Mouse (Mus musculus): ENCODE measurements around the gene Zgpat. TPM values are rescaled to one million over a fixed set of nuclear protein-coding genes. Genes with fewer than 3 reads are reported as not detected.
A peak's percentile ranks its signal among the peaks of the same experiment; 100 is the strongest.

Zgpat gene
- 25.7 and 39.0 TPM in 2 replicates for polyA plus RNA-seq (2014; fragmentation: Nextera tagmentation; extraction: Ambion mirVana)

- Histone ChIP-seq H3K27ac (ENCODE audit: low read depth, low read length) (peak within 1 kb of the TSS; percentile 82), H3K36me3 (ENCODE audit: control insufficient read depth, insufficient read depth, low read length) (peaks cover 40% of the 10 kb centered on the region), H3K4me1 (ENCODE audit: control insufficient read depth, insufficient read depth, low read length) (peaks cover 23% of the 10 kb centered on the region), H3K9ac (ENCODE audit: low read depth, low read length) (peak within 1 kb of the TSS; percentile 80), H3K27me3 (ENCODE audit: control insufficient read depth, insufficient read depth, low read length) (no peaks in the 10 kb centered on the region), H3K9me3 (ENCODE audit: control insufficient read depth, low read length) (no peaks in the 10 kb centered on the region), H3K4me2 (replicated peaks; ENCODE audit: low read depth, low read length) (peak within 1 kb of the TSS; percentile 82), H3K4me3 (ENCODE audit: low read length) (peak within 1 kb of the TSS; percentile 68)
- under 1% methylated on average over 63 of the region's 71 CpGs for WGBS
- peak; percentile 93 for ATAC-seq (ENCODE audit: low FRiP score, low TSS enrichment)
Measured at GRCm38 (mm10) chr2:181364860-181365596, at the start of gene Zgpat, which contains the start of gene Arfrp1. Gene Zgpat (plus strand): TSS chr2:181364928. Gene Arfrp1 (minus strand): TSS chr2:181365404.

- 6% methylated on average over 40 of the region's 40 CpGs for WGBS
- Histone ChIP-seq H3K9ac (ENCODE audit: low read depth, low read length) (peak within 1 kb of the TSS; percentile 65), H3K4me2 (replicated peaks; ENCODE audit: low read depth, low read length) (peak within 1 kb of the TSS; percentile 83), H3K4me3 (ENCODE audit: low read length) (peak within 1 kb of the TSS; percentile 72), H3K27ac (ENCODE audit: low read depth, low read length) (peak within 1 kb of the TSS; percentile 74; the same call in 1 of the 2 replicates), H3K9me3 (ENCODE audit: control insufficient read depth, low read length) (no peaks in the 10 kb centered on the region), H3K4me1 (ENCODE audit: control insufficient read depth, insufficient read depth, low read length) (peaks cover 7% of the 10 kb centered on the region; the same call in 1 of the 2 replicates), H3K27me3 (ENCODE audit: control insufficient read depth, insufficient read depth, low read length) (peaks cover 9% of the 10 kb centered on the region; the same call in 1 of the 2 replicates), H3K36me3 (ENCODE audit: control insufficient read depth, insufficient read depth, low read length) (peaks cover 22% of the 10 kb centered on the region)
- peak; percentile 94 for ATAC-seq (ENCODE audit: low FRiP score, low TSS enrichment)
Measured at GRCm38 (mm10) chr2:181319248-181320102, 45.3 kb upstream of the Zgpat start, which contains the start of gene Rtel1. Gene Rtel1 (plus strand): TSS chr2:181319739.

- Histone ChIP-seq H3K9me3 (ENCODE audit: control insufficient read depth, low read length) (no peaks in the 10 kb centered on the region), H3K36me3 (ENCODE audit: control insufficient read depth, insufficient read depth, low read length) (peaks cover 28% of the 10 kb centered on the region), H3K27ac (ENCODE audit: low read depth, low read length) (no peak overlapping the region), H3K4me1 (ENCODE audit: control insufficient read depth, insufficient read depth, low read length) (peaks cover 7% of the 10 kb centered on the region; the same call in 1 of the 2 replicates), H3K9ac (ENCODE audit: low read depth, low read length) (peak overlapping the region; percentile 65), H3K4me2 (replicated peaks; ENCODE audit: low read depth, low read length) (peak overlapping the region; percentile 83), H3K27me3 (ENCODE audit: control insufficient read depth, insufficient read depth, low read length) (peaks cover 3% of the 10 kb centered on the region; the same call in 1 of the 2 replicates), H3K4me3 (ENCODE audit: low read length) (peak overlapping the region; percentile 72)
- ATAC-seq (ENCODE audit: low FRiP score, low TSS enrichment), result peak; percentile 16
- WGBS, result 10% methylated on average over 7 of the region's 7 CpGs
Measured at GRCm38 (mm10) chr2:181320103-181320499, 44.6 kb upstream of the Zgpat start.

- no peak overlapping the region for H3K27ac ChIP-seq (ENCODE audit: low read depth, low read length)
- H3K4me2 ChIP-seq (replicated peaks; ENCODE audit: low read depth, low read length), result no peak overlapping the region
- H3K9me3 ChIP-seq (ENCODE audit: control insufficient read depth, low read length), result no peaks in the 10 kb centered on the region
- WGBS, result 72% methylated on average over 5 of the region's 5 CpGs
- peaks cover 7% of the 10 kb centered on the region; the same call in 1 of the 2 replicates for H3K4me1 ChIP-seq (ENCODE audit: control insufficient read depth, insufficient read depth, low read length)
- H3K36me3 ChIP-seq (ENCODE audit: control insufficient read depth, insufficient read depth, low read length), result peaks cover 38% of the 10 kb centered on the region
- no peaks in the 10 kb centered on the region for H3K27me3 ChIP-seq (ENCODE audit: control insufficient read depth, insufficient read depth, low read length)
- no peak overlapping the region for H3K4me3 ChIP-seq (ENCODE audit: low read length)
- ATAC-seq (ENCODE audit: low FRiP score, low TSS enrichment), result no peak
- H3K9ac ChIP-seq (ENCODE audit: low read depth, low read length), result no peak overlapping the region
Measured at GRCm38 (mm10) chr2:181322136-181322535, 42.6 kb upstream of the Zgpat start.

DNA sequence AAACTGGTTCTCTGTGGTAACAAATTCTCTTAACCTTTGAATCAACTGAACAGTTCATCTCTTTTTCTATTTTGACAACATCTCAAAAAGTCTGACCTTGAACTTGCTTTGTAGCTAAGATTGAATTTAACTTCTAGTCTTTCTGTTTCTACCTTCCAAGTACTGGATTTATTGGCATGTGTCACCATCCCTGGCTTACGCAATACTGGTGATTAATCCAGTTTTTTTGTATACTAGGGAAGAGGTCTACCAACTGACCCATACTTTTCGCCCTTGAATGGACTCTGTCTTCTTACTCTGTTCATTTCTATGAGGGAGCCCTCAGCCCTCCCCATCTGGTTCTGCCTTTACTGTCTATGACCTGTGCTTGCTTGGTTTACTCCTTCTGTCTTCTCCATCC lies 38.6 kb upstream of the Zgpat start:
- WGBS, result 94% methylated on average over 2 of the region's 2 CpGs

DNA sequence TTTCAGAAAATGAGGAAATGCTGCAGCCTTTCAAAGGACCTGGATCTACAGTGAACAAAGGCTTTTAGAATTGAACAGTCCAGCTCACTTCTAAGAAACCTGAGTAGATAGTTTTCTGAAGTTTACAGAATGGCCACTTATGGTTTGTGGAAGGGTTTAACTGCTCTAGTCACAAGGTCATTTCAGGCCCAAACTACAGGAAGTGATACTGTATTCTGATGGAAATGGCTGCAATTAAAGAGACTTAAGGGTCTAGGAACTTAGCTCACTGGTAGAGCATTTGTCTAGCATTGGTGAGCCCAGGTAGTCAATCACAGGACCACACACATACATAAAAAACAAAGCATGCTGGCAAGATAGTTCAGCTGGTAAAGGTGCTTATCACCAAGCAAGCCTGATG lies 32.2 kb upstream of the Zgpat start:
- H3K4me2 ChIP-seq (replicated peaks; ENCODE audit: low read depth, low read length), result no peak overlapping the region
- H3K9me3 ChIP-seq (ENCODE audit: control insufficient read depth, low read length), result no peaks in the 10 kb centered on the region
- ATAC-seq (ENCODE audit: low FRiP score, low TSS enrichment), result no peak
- H3K9ac ChIP-seq (ENCODE audit: low read depth, low read length), result no peak overlapping the region
- no peaks in the 10 kb centered on the region for H3K4me1 ChIP-seq (ENCODE audit: control insufficient read depth, insufficient read depth, low read length)
- H3K27me3 ChIP-seq (ENCODE audit: control insufficient read depth, insufficient read depth, low read length), result no peaks in the 10 kb centered on the region
- H3K27ac ChIP-seq (ENCODE audit: low read depth, low read length), result no peak overlapping the region
- peaks cover 77% of the 10 kb centered on the region for H3K36me3 ChIP-seq (ENCODE audit: control insufficient read depth, insufficient read depth, low read length)
- no peak overlapping the region for H3K4me3 ChIP-seq (ENCODE audit: low read length)

More for the DNA sequence above, 38.6 kb upstream of the Zgpat start:
- no peaks in the 10 kb centered on the region for H3K4me1 ChIP-seq (ENCODE audit: control insufficient read depth, insufficient read depth, low read length)
- H3K36me3 ChIP-seq (ENCODE audit: control insufficient read depth, insufficient read depth, low read length), result peaks cover 72% of the 10 kb centered on the region
- H3K9me3 ChIP-seq (ENCODE audit: control insufficient read depth, low read length), result no peaks in the 10 kb centered on the region
- H3K4me2 ChIP-seq (replicated peaks; ENCODE audit: low read depth, low read length), result no peak overlapping the region
- no peak overlapping the region for H3K9ac ChIP-seq (ENCODE audit: low read depth, low read length)
- ATAC-seq (ENCODE audit: low FRiP score, low TSS enrichment), result no peak
- no peak overlapping the region for H3K4me3 ChIP-seq (ENCODE audit: low read length)
- H3K27ac ChIP-seq (ENCODE audit: low read depth, low read length), result no peak overlapping the region
- H3K27me3 ChIP-seq (ENCODE audit: control insufficient read depth, insufficient read depth, low read length), result no peaks in the 10 kb centered on the region

GRCm38 (mm10) chr2:181334023-181334422 lies 30.7 kb upstream of the Zgpat start:
- H3K9me3 ChIP-seq (ENCODE audit: control insufficient read depth, low read length), result no peaks in the 10 kb centered on the region
- peaks cover 79% of the 10 kb centered on the region for H3K36me3 ChIP-seq (ENCODE audit: control insufficient read depth, insufficient read depth, low read length)
- H3K4me3 ChIP-seq (ENCODE audit: low read length), result no peak overlapping the region
- H3K9ac ChIP-seq (ENCODE audit: low read depth, low read length), result no peak overlapping the region
- H3K4me1 ChIP-seq (ENCODE audit: control insufficient read depth, insufficient read depth, low read length), result no peaks in the 10 kb centered on the region
- peak; percentile 52; the same call in 1 of the 2 replicates for ATAC-seq (ENCODE audit: low FRiP score, low TSS enrichment)
- no peak overlapping the region for H3K4me2 ChIP-seq (replicated peaks; ENCODE audit: low read depth, low read length)
- 66% methylated on average over 3 of the region's 3 CpGs for WGBS
- H3K27ac ChIP-seq (ENCODE audit: low read depth, low read length), result no peak overlapping the region
- H3K27me3 ChIP-seq (ENCODE audit: control insufficient read depth, insufficient read depth, low read length), result no peaks in the 10 kb centered on the region

GRCm38 (mm10) chr2:181340426-181340825 lies 24.3 kb upstream of the Zgpat start:
- Histone ChIP-seq H3K36me3 (ENCODE audit: control insufficient read depth, insufficient read depth, low read length) (peaks cover 70% of the 10 kb centered on the region), H3K9me3 (ENCODE audit: control insufficient read depth, low read length) (no peaks in the 10 kb centered on the region)
- WGBS, result 43% methylated on average over 4 of the region's 4 CpGs

More at GRCm38 (mm10) chr2:181340426-181340825, 24.3 kb upstream of the Zgpat start:
- no peak overlapping the region for H3K9ac ChIP-seq (ENCODE audit: low read depth, low read length)
- no peaks in the 10 kb centered on the region for H3K4me1 ChIP-seq (ENCODE audit: control insufficient read depth, insufficient read depth, low read length)
- 0 out of 2 replicates have a peak, but pooled peaks have one; percentile 20 for ATAC-seq (ENCODE audit: low FRiP score, low TSS enrichment)
- no peaks in the 10 kb centered on the region for H3K27me3 ChIP-seq (ENCODE audit: control insufficient read depth, insufficient read depth, low read length)
- no peak overlapping the region for H3K4me3 ChIP-seq (ENCODE audit: low read length)
- H3K27ac ChIP-seq (ENCODE audit: low read depth, low read length), result no peak overlapping the region
- H3K4me2 ChIP-seq (replicated peaks; ENCODE audit: low read depth, low read length), result no peak overlapping the region

All from kidney, embryonic 14.5 days (tissue).